ENCODE assay signal across 8 mouse cellular contexts in the genomic region with DNA sequence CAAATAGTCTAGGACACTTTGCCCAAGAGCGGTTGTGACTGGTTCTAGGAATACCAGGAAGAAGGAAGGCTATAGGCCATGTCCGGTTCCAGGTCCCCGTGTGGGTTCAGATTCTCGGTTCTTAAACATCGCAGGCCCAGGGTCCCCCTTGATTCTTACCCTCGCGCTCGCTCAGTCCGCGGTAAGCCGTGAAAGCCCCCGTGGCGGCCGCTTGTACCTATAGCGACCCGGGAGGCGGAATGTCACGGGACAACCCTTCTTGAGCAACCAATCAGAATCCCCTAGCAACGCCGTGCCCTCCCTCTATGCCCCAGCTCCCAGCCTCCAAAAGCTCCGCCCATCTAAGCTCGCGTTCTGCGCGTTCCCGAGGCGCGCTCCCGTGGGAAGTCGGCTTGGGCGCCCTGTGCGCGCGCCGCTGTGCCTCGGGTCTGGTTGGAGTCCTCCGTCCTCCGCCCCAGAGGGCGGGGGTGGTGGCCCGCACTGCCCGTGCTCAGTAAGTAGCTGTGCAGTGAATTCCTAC. TPM values are rescaled to one million over a fixed set of nuclear protein-coding genes. Genes with fewer than 3 reads are reported as not detected.
DNase-seq lines count a peak whose midpoint lies in the region; ATAC-seq lines count a peak whose summit lies in the region.

A gene (minus strand): TSS at position 333 of the 520 bp plus-strand sequence.
A gene (plus strand): TSS at position 350 of the 520 bp plus-strand sequence.
A gene (plus strand): TSS at position 367 of the 520 bp plus-strand sequence.

- H3K27ac ChIP-seq in hindbrain, embryonic 11.5 days (ENCODE audit: low read depth, low read length), result no peak within 1 kb of the TSS

- H3K4me1 ChIP-seq in hindbrain, embryonic 11.5 days (replicated peaks; ENCODE audit: control insufficient read depth, insufficient read depth, low read length), result peaks cover 9% of the 10 kb centered on the region; the same call in 1 of the 2 replicates

- peaks cover 5% of the 10 kb centered on the region for H3K36me3 ChIP-seq in hindbrain, embryonic 11.5 days (ENCODE audit: control insufficient read depth, insufficient read depth, low read length)

- no peaks in the 10 kb centered on the region for H3K9me3 ChIP-seq in hindbrain, embryonic 11.5 days (ENCODE audit: control insufficient read depth, low read length)

- H3K4me3 ChIP-seq in hindbrain, embryonic 11.5 days (ENCODE audit: low read depth, low read length), result peak within 1 kb of the TSS; percentile 48

- under 1% methylated on average over 41 of the region's 41 CpGs for WGBS in hindbrain, embryonic 11.5 days

- peak; percentile 90 for ATAC-seq in hindbrain, embryonic 11.5 days (ENCODE audit: low FRiP score)

- H3K27me3 ChIP-seq in hindbrain, embryonic 11.5 days (ENCODE audit: control insufficient read depth, insufficient read depth, low read length), result peaks cover 7% of the 10 kb centered on the region; the same call in 1 of the 2 replicates

- DNase-seq in Muller cell, postnatal 12 days (ENCODE audit: inconsistent ontology term), result peak; percentile 98
- DNase-seq in cerebellum, adult 9-11 months, result peak; percentile 97
- DNase-seq in frontal cortex, adult 2 months (ENCODE audit: extremely low spot score in 1 of 2, low spot score in 1 of 2), result peak; percentile 89 to 95
- DNase-seq in hindbrain, embryonic 11.5 days (ENCODE audit: low spot score), result peak; percentile 99
- DNase-seq in layer of hippocampus, postnatal 10 days (ENCODE audit: low spot score in 2 of 2), result peak; percentile 95 to 97
- DNase-seq in lung, postnatal 10 days, result peak; percentile 98
- DNase-seq in ovary, postnatal 36 days (ENCODE audit: low spot score), result peak; percentile 96
- DNase-seq in thymus, postnatal 25 days, result peak; percentile 97

- peak within 1 kb of the TSS; percentile 64 for H3K9ac ChIP-seq in hindbrain, embryonic 11.5 days (ENCODE audit: low read depth, low read length)

- H3K4me2 ChIP-seq in hindbrain, embryonic 11.5 days (replicated peaks; ENCODE audit: low read depth, low read length), result peak within 1 kb of the TSS; percentile 69

RNA-seq across cellular contexts. Expression of the first gene that starts in this region (rescaled TPM):
- 53.4 and 58.3 TPM in 2 replicates for polyA plus RNA-seq in frontal cortex, adult 2 months (2012; rRNA removed)
- polyA plus RNA-seq in hindbrain, embryonic 11.5 days (2014; fragmentation: Nextera tagmentation; extraction: Ambion mirVana), result 22.2 and 22.8 TPM in 2 replicates
- 10 to 100 TPM; 36.9 to 43.3 TPM for total RNA-seq in layer of hippocampus, postnatal 10 days (2021)

RNA-seq across cellular contexts. Expression of the second gene that starts in this region (rescaled TPM):
- 0.48 and 0.70 TPM in 2 replicates for polyA plus RNA-seq in frontal cortex, adult 2 months (2012; rRNA removed)
- 3.3 and 4.0 TPM in 2 replicates for polyA plus RNA-seq in hindbrain, embryonic 11.5 days (2014; fragmentation: Nextera tagmentation; extraction: Ambion mirVana)
- total RNA-seq in layer of hippocampus, postnatal 10 days (2021), result 1 to 10 TPM in 1 of 2 experiments, under 1 TPM in 1; 0.80 to 1.1 TPM

RNA-seq across cellular contexts. Expression of the third gene that starts in this region (rescaled TPM):
- polyA plus RNA-seq in frontal cortex, adult 2 months (2012; rRNA removed), result 288 and 325 TPM in 2 replicates
- 267 and 274 TPM in 2 replicates for polyA plus RNA-seq in hindbrain, embryonic 11.5 days (2014; fragmentation: Nextera tagmentation; extraction: Ambion mirVana)
- 100 to 1,000 TPM; 158 to 179 TPM for total RNA-seq in layer of hippocampus, postnatal 10 days (2021)
